Mouse (Mus musculus) liver, embryonic 16.5 days (tissue): Measurements from ENCODE around the gene Anxa6. TPM values are rescaled to one million over a fixed set of nuclear protein-coding genes. Genes with fewer than 3 reads are reported as not detected.

Source experiments
- ATAC-seq: fragments of 200-750 bp; cut with Nextera tagmentation; 2 replicates; pipeline ENCODE4 v1.8.0; 2017; ENCODE audit warnings: low read depth, mild to moderate bottlenecking, moderate number of reproducible peaks, moderate library complexity
- H3K27ac ChIP-seq: fragments of 300-500 bp; sonication (generic); 2 replicates; pipeline ENCODE4 v1.5.1; 2014; ENCODE audit warnings: mild to moderate bottlenecking, low read length
- H3K27me3 ChIP-seq: fragments of 300-500 bp; sonication (generic); 2 replicates; pipeline ENCODE4 v1.6.1; 2014; ENCODE audit warnings: low read depth, low read length, mixed read lengths; ENCODE audit not compliant: control insufficient read depth, insufficient read depth
- H3K36me3 ChIP-seq: fragments of 300-500 bp; sonication (generic); 2 replicates; pipeline ENCODE4 v1.6.1; 2014; ENCODE audit warnings: mild to moderate bottlenecking; ENCODE audit not compliant: control insufficient read depth, insufficient read depth
- H3K4me1 ChIP-seq: fragments of 300-500 bp; sonication (generic); 2 replicates; pipeline ENCODE4 v1.6.1; 2014; ENCODE audit warnings: low read depth, low read length, mixed read lengths; ENCODE audit not compliant: control insufficient read depth
- H3K4me2 ChIP-seq: fragments of 300-500 bp; sonication (generic); 2 replicates; pipeline ENCODE4 v1.6.1; 2014; ENCODE audit warnings: low read depth, low read length, mixed read lengths
- H3K4me3 ChIP-seq: fragments of 300-500 bp; sonication (generic); 2 replicates; pipeline ENCODE4 v1.5.1; 2014; ENCODE audit warnings: low read depth, mild to moderate bottlenecking, low read length
- H3K9ac ChIP-seq: fragments of 300-500 bp; sonication (generic); 2 replicates; pipeline ENCODE4 v1.6.1; 2014; ENCODE audit warnings: low read depth, low read length
- H3K9me3 ChIP-seq: fragments of 300-500 bp; sonication (generic); replicated peaks from 2 replicates; pipeline ENCODE4 v1.6.1; 2016; ENCODE audit warnings: low read length; ENCODE audit not compliant: control insufficient read depth
- WGBS: fragments of 180-500 bp; shearing (Covaris S2); extraction: QIAGEN DNeasy Blood & Tissue Kit; methylation state at CpG from one replicate; pipeline ENCODE4 v1.1.7; 2014; ENCODE audit not compliant: insufficient replicate concordance; 5-methylcytosine and 5-hydroxymethylcytosine counted together
- polyA plus RNA-seq: library from polyadenylated mRNA; unstranded; fragments of >200 nt; fragmentation: Nextera tagmentation; extraction: Ambion mirVana; gene quantifications from 2 replicates; pipeline ENCODE4 v1.2.1, GENCODE M21; 2015

Anxa6 gene
- polyA plus RNA-seq, 1 experiment from 2014 or later = 66.1 TPM

DNA sequence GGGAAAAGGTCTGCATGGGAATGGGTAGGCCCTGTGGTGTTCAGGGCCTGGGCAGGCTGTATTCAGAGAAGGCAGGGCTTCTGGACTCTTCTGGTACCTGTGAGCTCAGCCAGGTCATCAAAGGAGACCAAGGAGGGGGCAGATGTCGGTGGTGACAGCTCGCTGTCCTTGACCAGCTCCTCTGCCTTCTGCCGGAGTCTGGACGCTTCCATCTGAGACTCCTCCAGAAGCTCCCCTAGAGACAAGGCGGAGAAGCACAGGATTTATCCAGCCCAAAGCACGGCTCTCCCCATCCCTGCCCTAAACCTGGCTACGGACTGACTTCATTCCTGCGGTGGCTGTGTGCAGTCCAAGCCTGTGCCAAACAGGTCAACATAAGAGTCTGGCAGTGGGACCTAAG, 93.7 kb downstream of the Anxa6 start:
- no peak overlapping the region for H3K9ac ChIP-seq
- no peaks in the 10 kb centered on the region for H3K27me3 ChIP-seq
- H3K36me3 ChIP-seq = no peaks in the 10 kb centered on the region
- no peak overlapping the region for H3K4me2 ChIP-seq
- H3K27ac ChIP-seq = no peak overlapping the region
- WGBS = 82% methylated on average over 8 of the region's 8 CpGs
- no peaks in the 10 kb centered on the region for H3K9me3 ChIP-seq
- no peak for ATAC-seq
- no peaks in the 10 kb centered on the region; the same call in 1 of the 2 replicates for H3K4me1 ChIP-seq
- no peak overlapping the region for H3K4me3 ChIP-seq

- Histone ChIP-seq H3K9ac (no peak overlapping the region), H3K9me3 (no peaks in the 10 kb centered on the region), H3K27ac (no peak overlapping the region), H3K4me1 (no peaks in the 10 kb centered on the region; the same call in 1 of the 2 replicates), H3K4me2 (no peak overlapping the region), H3K27me3 (no peaks in the 10 kb centered on the region), H3K36me3 (no peaks in the 10 kb centered on the region), H3K4me3 (no peak overlapping the region)
- ATAC-seq = no peak
- WGBS = 67% methylated on average over 3 of the region's 3 CpGs
Observed at GRCm38 (mm10) chr11:54936771-54937140, 96.5 kb downstream of the Anxa6 start.

DNA sequence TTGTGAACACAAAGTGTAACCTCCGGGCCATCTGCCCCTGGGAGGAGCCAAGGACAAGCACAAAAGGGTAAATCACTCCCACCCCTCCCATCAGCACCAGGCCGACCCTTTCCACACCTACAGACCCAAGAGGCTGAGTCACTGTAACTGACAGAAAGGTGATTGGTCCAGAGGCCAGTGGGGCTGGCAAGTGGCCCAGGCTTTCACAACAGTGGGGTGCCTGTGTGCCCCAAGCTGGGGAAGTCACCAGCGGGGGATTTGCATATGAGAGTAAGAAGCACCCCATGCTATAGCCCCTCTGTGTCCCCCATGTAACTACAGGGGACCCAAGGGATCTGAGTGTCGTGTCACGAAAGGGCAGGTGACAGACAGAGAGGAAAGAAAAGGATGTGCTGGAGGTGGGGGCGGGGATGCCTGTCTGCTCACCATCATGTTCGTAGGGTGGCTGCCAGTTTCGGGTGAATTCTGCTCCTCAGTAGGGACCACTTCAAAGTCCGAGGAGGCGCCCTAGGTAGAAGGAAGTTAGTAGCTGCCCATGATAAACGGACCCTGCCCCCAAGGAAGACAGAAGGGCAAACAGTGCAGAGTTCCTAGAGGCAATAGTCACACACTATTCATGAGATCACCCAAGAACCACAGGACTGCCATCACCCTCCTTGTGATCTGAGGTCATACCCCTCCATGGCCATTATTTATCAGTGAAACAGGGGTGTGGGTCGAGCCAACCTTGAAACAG, 97.0 kb downstream of the Anxa6 start:
- Histone ChIP-seq H3K9ac (no peak overlapping the region), H3K4me2 (no peak overlapping the region), H3K36me3 (no peaks in the 10 kb centered on the region), H3K4me1 (no peaks in the 10 kb centered on the region; the same call in 1 of the 2 replicates), H3K9me3 (no peaks in the 10 kb centered on the region), H3K27me3 (no peaks in the 10 kb centered on the region), H3K27ac (no peak overlapping the region), H3K4me3 (no peak overlapping the region)
- 42% methylated on average over 12 of the region's 12 CpGs for WGBS
- ATAC-seq = peak; percentile 50; the same call in 1 of the 2 replicates

GRCm38 (mm10) chr11:54934198-54934597, 99.0 kb downstream of the Anxa6 start:
- no peaks in the 10 kb centered on the region for H3K36me3 ChIP-seq
- H3K4me2 ChIP-seq = no peak overlapping the region
- WGBS = 66% methylated on average over 7 of the region's 7 CpGs
- H3K9ac ChIP-seq = no peak overlapping the region
- H3K27me3 ChIP-seq = no peaks in the 10 kb centered on the region
- H3K4me1 ChIP-seq = no peaks in the 10 kb centered on the region; the same call in 1 of the 2 replicates
- no peak overlapping the region for H3K4me3 ChIP-seq
- peak overlapping the region; percentile 2; the same call in 1 of the 2 replicates for H3K27ac ChIP-seq
- ATAC-seq = no peak
- no peaks in the 10 kb centered on the region for H3K9me3 ChIP-seq

DNA sequence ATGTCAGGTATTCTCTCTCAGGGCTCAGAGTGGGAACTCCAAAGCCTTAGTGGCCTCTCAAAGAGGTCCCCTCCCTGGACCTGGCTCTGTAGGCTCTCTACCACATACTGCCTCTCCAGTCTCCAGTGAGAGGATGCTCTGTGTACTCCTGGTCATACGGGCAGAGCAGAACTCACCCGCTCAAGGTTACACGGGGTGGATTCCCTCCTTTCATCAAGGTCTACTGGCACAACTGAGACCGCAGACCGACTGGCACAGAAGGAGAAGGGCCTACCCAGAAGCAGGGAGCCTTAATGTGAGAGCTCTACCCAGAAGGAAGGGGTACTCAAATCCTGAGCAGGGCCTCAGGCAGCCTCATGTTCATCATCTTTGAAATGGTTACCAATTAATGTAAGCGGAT, 100.7 kb downstream of the Anxa6 start:
- H3K4me2 ChIP-seq = no peak overlapping the region
- no peaks in the 10 kb centered on the region for H3K9me3 ChIP-seq
- no peaks in the 10 kb centered on the region for H3K27me3 ChIP-seq
- no peak overlapping the region for H3K27ac ChIP-seq
- no peak overlapping the region for H3K9ac ChIP-seq
- 69% methylated on average over 6 of the region's 6 CpGs for WGBS
- no peak overlapping the region for H3K4me3 ChIP-seq
- no peak for ATAC-seq
- peaks cover 3% of the 10 kb centered on the region; the same call in 1 of the 2 replicates for H3K36me3 ChIP-seq
- H3K4me1 ChIP-seq = no peaks in the 10 kb centered on the region; the same call in 1 of the 2 replicates

- no peak overlapping the region for H3K4me2 ChIP-seq
- no peak overlapping the region for H3K27ac ChIP-seq
- no peaks in the 10 kb centered on the region; the same call in 1 of the 2 replicates for H3K4me1 ChIP-seq
- H3K4me3 ChIP-seq = no peak overlapping the region
- 50% methylated on average over 5 of the region's 5 CpGs for WGBS
- H3K9me3 ChIP-seq = no peaks in the 10 kb centered on the region
- no peak for ATAC-seq
- no peaks in the 10 kb centered on the region for H3K27me3 ChIP-seq
- peaks cover 3% of the 10 kb centered on the region; the same call in 1 of the 2 replicates for H3K36me3 ChIP-seq
- H3K9ac ChIP-seq = no peak overlapping the region
Observed at GRCm38 (mm10) chr11:54931405-54932093, 101.7 kb downstream of the Anxa6 start.

- peaks cover 3% of the 10 kb centered on the region for H3K36me3 ChIP-seq
- no peaks in the 10 kb centered on the region for H3K9me3 ChIP-seq
- no peak overlapping the region for H3K27ac ChIP-seq
- H3K4me3 ChIP-seq = no peak overlapping the region
- no peak overlapping the region for H3K9ac ChIP-seq
- 61% methylated on average over 7 of the region's 7 CpGs for WGBS
- no peaks in the 10 kb centered on the region for H3K27me3 ChIP-seq
- no peak overlapping the region for H3K4me2 ChIP-seq
- no peak for ATAC-seq
- no peaks in the 10 kb centered on the region for H3K4me1 ChIP-seq
Observed at GRCm38 (mm10) chr11:54930318-54930979, 102.8 kb downstream of the Anxa6 start.

DNA sequence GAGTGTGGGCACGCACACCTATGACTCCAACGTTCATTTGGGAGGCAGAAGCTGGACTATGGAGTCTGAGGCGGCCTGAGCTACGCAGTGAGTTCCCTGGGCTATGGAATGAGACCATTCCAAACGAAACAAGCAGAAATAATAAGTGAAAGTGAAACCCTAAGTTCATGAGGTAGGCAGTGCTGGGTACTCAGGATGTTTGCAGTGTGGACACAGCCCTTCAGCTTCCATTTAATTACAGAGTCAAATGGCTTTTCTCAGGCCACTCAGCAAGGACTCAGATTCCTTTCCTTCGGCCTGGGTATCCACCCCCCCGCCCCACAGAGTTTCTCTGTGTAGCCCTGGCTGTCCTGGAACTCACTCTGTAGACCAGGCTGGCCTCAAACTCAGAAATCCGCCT, 103.5 kb downstream of the Anxa6 start:
- Histone ChIP-seq H3K4me3 (no peak overlapping the region), H3K36me3 (peaks cover 3% of the 10 kb centered on the region), H3K27ac (no peak overlapping the region), H3K4me1 (no peaks in the 10 kb centered on the region), H3K27me3 (no peaks in the 10 kb centered on the region), H3K9ac (no peak overlapping the region), H3K4me2 (no peak overlapping the region), H3K9me3 (no peaks in the 10 kb centered on the region)
- no peak for ATAC-seq
- 64% methylated on average over 8 of the region's 8 CpGs for WGBS

GRCm38 (mm10) chr11:54929290-54929689, 104.0 kb downstream of the Anxa6 start:
- Histone ChIP-seq H3K4me3 (no peak overlapping the region), H3K9ac (no peak overlapping the region), H3K27ac (no peak overlapping the region), H3K4me1 (no peaks in the 10 kb centered on the region), H3K4me2 (no peak overlapping the region), H3K9me3 (no peaks in the 10 kb centered on the region), H3K36me3 (peaks cover 3% of the 10 kb centered on the region), H3K27me3 (no peaks in the 10 kb centered on the region)
- 89% methylated on average over 6 of the region's 6 CpGs for WGBS
- ATAC-seq = no peak
